Mouse (Mus musculus) midbrain, embryonic 16.5 days (tissue): Measurements from ENCODE around the gene Plet1. TPM values are rescaled to one million over a fixed set of nuclear protein-coding genes. Genes with fewer than 3 reads are reported as not detected.

Source experiments
- ATAC-seq: fragments of 200-750 bp; cut with Nextera tagmentation; 2 replicates; pipeline ENCODE4 v1.8.0; 2017; ENCODE audit warnings: moderate TSS enrichment
- H3K27ac ChIP-seq: fragments of 300-500 bp; sonication (generic); 2 replicates; pipeline ENCODE4 v1.5.1; 2014; ENCODE audit warnings: mild to moderate bottlenecking, low read length, mixed read lengths
- H3K27me3 ChIP-seq: fragments of 300-500 bp; sonication (generic); 2 replicates; pipeline ENCODE4 v1.6.1; 2014; ENCODE audit warnings: low read depth, low read length, mixed read lengths; ENCODE audit not compliant: control insufficient read depth, insufficient read depth
- H3K36me3 ChIP-seq: fragments of 300-500 bp; sonication (generic); 2 replicates; pipeline ENCODE4 v1.6.1; 2014; ENCODE audit warnings: mild to moderate bottlenecking, low read length, moderate library complexity, mixed read lengths; ENCODE audit not compliant: control insufficient read depth, insufficient read depth
- H3K4me1 ChIP-seq: fragments of 300-500 bp; sonication (generic); 2 replicates; pipeline ENCODE4 v1.6.1; 2014; ENCODE audit warnings: mild to moderate bottlenecking, low read length, mixed read lengths; ENCODE audit not compliant: control insufficient read depth, insufficient read depth
- H3K4me2 ChIP-seq: fragments of 300-500 bp; sonication (generic); 2 replicates; pipeline ENCODE4 v1.6.1; 2014; ENCODE audit warnings: mild to moderate bottlenecking, low read length, mixed read lengths
- H3K4me3 ChIP-seq: fragments of 300-500 bp; sonication (generic); 2 replicates; pipeline ENCODE4 v1.5.1; 2014; ENCODE audit warnings: low read depth, mild to moderate bottlenecking, low read length, moderate library complexity, mixed read lengths
- H3K9ac ChIP-seq: fragments of 300-500 bp; sonication (generic); 2 replicates; pipeline ENCODE4 v1.6.1; 2014; ENCODE audit warnings: low read depth, low read length, mixed read lengths
- H3K9me3 ChIP-seq: fragments of 300-500 bp; sonication (generic); replicated peaks from 2 replicates; pipeline ENCODE4 v1.6.1; 2014; ENCODE audit warnings: mild to moderate bottlenecking, low read length, mixed read lengths; ENCODE audit not compliant: control insufficient read depth, poor library complexity, severe bottlenecking
- WGBS: fragments of 180-500 bp; shearing (Covaris S2); extraction: QIAGEN DNeasy Blood & Tissue Kit; methylation state at CpG from one replicate; pipeline ENCODE4 v1.1.7; 2014; 5-methylcytosine and 5-hydroxymethylcytosine counted together
- polyA plus RNA-seq: library from polyadenylated mRNA; unstranded; fragments of >200 nt; fragmentation: Nextera tagmentation; extraction: Ambion mirVana; gene quantifications from 2 replicates; pipeline ENCODE4 v1.2.1, GENCODE M21; 2015

Plet1 gene
- polyA plus RNA-seq, 1 experiment from 2014 or later, result 0.75 TPM

DNA sequence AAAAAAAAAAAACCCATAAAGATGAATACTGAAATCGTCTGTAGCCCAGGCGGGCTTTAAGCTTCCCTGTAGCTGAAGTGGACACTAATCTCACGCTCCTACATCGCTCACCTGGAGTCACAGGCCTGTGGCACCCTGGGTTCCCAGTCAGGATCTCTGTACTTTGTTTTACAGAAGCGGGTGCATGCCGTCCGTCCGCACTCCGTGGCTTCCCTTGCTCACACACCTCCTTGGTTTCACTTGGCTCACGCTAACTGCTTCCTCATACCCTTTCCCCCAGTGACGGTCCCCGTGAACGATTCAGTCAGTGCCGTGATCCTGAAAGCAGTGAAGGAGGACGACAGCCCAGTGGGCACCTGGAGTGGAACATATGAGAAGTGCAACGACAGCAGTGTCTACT, 4.5 kb downstream of the Plet1 start:
- Histone ChIP-seq H3K27me3 (no peaks in the 10 kb centered on the region), H3K36me3 (no peaks in the 10 kb centered on the region), H3K4me2 (no peak overlapping the region), H3K9me3 (no peaks in the 10 kb centered on the region), H3K9ac (no peak overlapping the region), H3K4me1 (peaks cover 12% of the 10 kb centered on the region), H3K4me3 (no peak overlapping the region), H3K27ac (no peak overlapping the region)
- ATAC-seq, result no peak
- 85% methylated on average over 16 of the region's 16 CpGs for WGBS

- 89% methylated on average over 3 of the region's 3 CpGs for WGBS
- no peaks in the 10 kb centered on the region for H3K36me3 ChIP-seq
- no peak overlapping the region; the same call in 1 of the 2 replicates for H3K4me2 ChIP-seq
Measured at GRCm38 (mm10) chr9:50499781-50500180, 5.5 kb downstream of the Plet1 start.

DNA sequence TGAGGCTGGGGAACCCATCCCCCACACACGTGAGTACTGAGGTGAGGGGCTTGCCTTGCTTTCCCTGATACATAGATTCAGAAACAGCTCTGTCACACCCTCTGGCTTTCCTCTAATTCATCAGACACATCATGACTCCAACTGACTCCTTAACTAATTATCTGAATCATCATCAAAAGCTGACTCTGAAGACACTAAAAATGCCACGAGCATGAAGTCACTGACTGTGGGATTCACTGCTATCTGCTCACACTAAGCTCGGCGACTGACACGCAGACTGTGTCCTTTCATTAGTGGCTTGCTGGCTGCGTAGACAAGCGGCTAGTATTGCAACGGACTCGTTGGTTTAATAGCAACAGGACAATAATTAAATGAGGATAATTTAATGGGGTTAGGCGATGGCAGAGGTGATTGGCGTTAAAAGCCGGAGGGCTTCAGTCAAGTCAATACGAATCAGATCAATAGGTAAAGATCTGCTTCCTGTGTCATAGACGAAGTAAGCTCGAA, 6.2 kb downstream of the Plet1 start:
- 0 out of 2 replicates have a peak overlapping the region, but pooled peaks have one; percentile 30 for H3K9ac ChIP-seq
- H3K27me3 ChIP-seq, result no peaks in the 10 kb centered on the region
- H3K4me1 ChIP-seq, result peaks cover 12% of the 10 kb centered on the region
- no peaks in the 10 kb centered on the region for H3K36me3 ChIP-seq
- H3K4me2 ChIP-seq, result peak overlapping the region; percentile 45
- 66% methylated on average over 15 of the region's 15 CpGs for WGBS
- H3K27ac ChIP-seq, result peak overlapping the region; percentile 57
- no peaks in the 10 kb centered on the region for H3K9me3 ChIP-seq
- ATAC-seq, result 0 out of 2 replicates have a peak, but pooled peaks have one; percentile 21
- peak overlapping the region; percentile 31 for H3K4me3 ChIP-seq

More at GRCm38 (mm10) chr9:50499781-50500180, 5.5 kb downstream of the Plet1 start:
- ATAC-seq, result no peak
- no peaks in the 10 kb centered on the region for H3K27me3 ChIP-seq
- H3K9ac ChIP-seq, result no peak overlapping the region
- H3K4me3 ChIP-seq, result no peak overlapping the region
- H3K27ac ChIP-seq, result no peak overlapping the region
- H3K4me1 ChIP-seq, result peaks cover 12% of the 10 kb centered on the region
- H3K9me3 ChIP-seq, result no peaks in the 10 kb centered on the region

DNA sequence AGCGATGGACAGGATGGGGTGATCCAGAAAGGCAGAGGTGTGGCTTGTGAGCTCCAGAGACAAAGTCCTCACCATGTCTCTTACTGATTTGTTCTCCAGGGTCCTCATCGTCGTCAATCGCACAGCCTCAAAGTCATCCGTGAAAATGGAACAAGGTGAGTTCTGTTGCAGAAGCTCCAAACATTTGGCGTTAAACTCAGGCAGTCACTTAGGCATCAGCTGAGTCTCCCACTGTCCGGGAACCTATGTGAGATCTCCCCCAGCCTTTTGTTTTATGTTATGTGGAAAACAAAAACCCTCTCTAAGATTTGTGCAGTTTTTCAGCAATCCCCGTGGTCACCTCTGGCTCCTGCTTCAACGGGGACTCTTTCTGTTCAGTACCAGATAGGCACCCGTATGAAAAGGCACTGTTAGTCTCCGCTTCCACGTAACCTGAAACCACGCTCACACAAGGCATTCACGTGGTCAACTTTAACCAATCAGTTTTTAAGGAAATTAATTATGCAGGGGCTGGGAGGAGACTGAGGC, 6.7 kb downstream of the Plet1 start:
- Histone ChIP-seq H3K4me2 (peak overlapping the region; percentile 45), H3K27ac (peak overlapping the region; percentile 57), H3K9me3 (no peaks in the 10 kb centered on the region), H3K27me3 (no peaks in the 10 kb centered on the region), H3K9ac (peak overlapping the region; percentile 30; the same call in 1 of the 2 replicates), H3K4me1 (peaks cover 8% of the 10 kb centered on the region), H3K36me3 (no peaks in the 10 kb centered on the region), H3K4me3 (peak overlapping the region; percentile 31)
- 28% methylated on average over 14 of the region's 14 CpGs for WGBS
- peak; percentile 79 for ATAC-seq

GRCm38 (mm10) chr9:50502949-50503348, 8.6 kb downstream of the Plet1 start:
- no peaks in the 10 kb centered on the region for H3K36me3 ChIP-seq
- H3K9me3 ChIP-seq, result no peaks in the 10 kb centered on the region
- H3K9ac ChIP-seq, result no peak overlapping the region
- H3K27me3 ChIP-seq, result no peaks in the 10 kb centered on the region
- H3K4me1 ChIP-seq, result no peaks in the 10 kb centered on the region
- WGBS, result 69% methylated on average over 3 of the region's 3 CpGs
- no peak overlapping the region for H3K27ac ChIP-seq
- no peak overlapping the region for H3K4me2 ChIP-seq
- no peak for ATAC-seq
- H3K4me3 ChIP-seq, result no peak overlapping the region

- Histone ChIP-seq H3K4me2 (no peak overlapping the region), H3K4me3 (no peak overlapping the region), H3K27me3 (no peaks in the 10 kb centered on the region), H3K9ac (no peak overlapping the region), H3K4me1 (no peaks in the 10 kb centered on the region), H3K9me3 (no peaks in the 10 kb centered on the region), H3K36me3 (no peaks in the 10 kb centered on the region), H3K27ac (no peak overlapping the region)
- ATAC-seq, result no peak
- WGBS, result 61% methylated on average over 6 of the region's 6 CpGs
Measured at GRCm38 (mm10) chr9:50505405-50505804, 11.1 kb downstream of the Plet1 start.

DNA sequence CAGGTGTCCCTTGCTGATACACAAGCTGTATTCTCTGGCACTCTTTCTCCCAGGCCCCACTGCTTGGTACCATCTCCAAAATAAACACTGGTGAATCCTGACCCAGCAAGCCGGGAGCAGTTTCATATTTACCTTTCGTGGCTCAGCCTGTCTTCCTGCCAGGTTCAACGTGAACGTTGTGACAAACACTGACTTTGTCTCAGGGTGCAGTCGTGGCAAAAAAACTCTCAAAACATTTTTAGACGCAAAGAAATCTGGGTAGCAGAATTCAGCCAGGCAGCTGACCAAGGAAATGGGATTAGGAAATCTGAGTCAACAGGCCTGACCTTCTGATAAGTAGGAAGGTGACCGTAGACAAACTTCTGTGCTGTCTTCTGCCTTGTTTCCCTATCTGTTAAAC, 13.2 kb downstream of the Plet1 start:
- Histone ChIP-seq H3K9ac (no peak overlapping the region), H3K27ac (no peak overlapping the region), H3K4me1 (no peaks in the 10 kb centered on the region), H3K4me3 (no peak overlapping the region), H3K9me3 (no peaks in the 10 kb centered on the region), H3K27me3 (no peaks in the 10 kb centered on the region), H3K36me3 (no peaks in the 10 kb centered on the region), H3K4me2 (no peak overlapping the region)
- WGBS, result 75% methylated on average over 7 of the region's 7 CpGs
- no peak for ATAC-seq

DNA sequence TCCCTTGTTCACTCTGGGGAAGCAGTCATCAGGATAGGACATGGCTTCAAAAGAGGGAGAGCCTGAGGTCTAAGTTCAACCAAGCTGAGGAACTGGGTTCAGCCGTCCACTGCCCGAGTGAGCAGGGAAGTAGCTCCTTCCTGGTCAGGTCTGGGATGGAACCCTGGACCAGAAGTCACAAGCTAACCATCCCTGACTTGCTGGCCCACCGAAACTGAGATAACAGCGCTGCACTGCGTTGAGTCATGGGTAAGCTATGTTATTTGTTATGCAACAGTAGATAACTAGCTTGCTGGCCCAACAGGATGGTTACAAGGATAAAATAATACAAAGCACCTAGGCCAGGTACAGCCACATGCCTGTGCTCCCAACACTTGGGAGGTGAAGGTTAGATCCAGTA, 21.1 kb downstream of the Plet1 start:
- H3K4me1 ChIP-seq, result no peaks in the 10 kb centered on the region
- no peak for ATAC-seq
- no peak overlapping the region for H3K9ac ChIP-seq
- H3K36me3 ChIP-seq, result no peaks in the 10 kb centered on the region
- no peaks in the 10 kb centered on the region for H3K9me3 ChIP-seq
- H3K27me3 ChIP-seq, result no peaks in the 10 kb centered on the region
- H3K27ac ChIP-seq, result no peak overlapping the region
- H3K4me3 ChIP-seq, result no peak overlapping the region
- no peak overlapping the region for H3K4me2 ChIP-seq
- 84% methylated on average over 5 of the region's 5 CpGs for WGBS

DNA sequence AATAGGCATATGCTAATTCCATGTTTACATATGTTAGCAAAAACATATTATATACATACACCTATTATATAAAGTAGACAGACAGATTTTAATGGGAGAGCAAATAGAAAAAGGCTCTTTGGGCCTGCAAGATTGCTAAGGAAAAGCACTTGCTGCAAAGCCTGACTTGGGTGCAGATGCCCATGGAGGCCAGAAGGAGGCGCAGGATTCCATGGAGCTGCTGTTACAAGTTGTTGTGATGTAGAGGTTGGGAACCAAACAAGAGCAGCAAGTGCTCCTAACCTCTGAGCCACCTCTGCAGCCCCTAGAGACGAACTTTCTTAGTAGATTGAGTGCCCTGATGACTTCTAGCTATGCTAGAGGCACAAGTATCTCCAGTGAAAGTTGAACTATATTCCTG, 24.5 kb downstream of the Plet1 start:
- Histone ChIP-seq H3K27ac (no peak overlapping the region), H3K4me3 (no peak overlapping the region), H3K36me3 (no peaks in the 10 kb centered on the region), H3K9me3 (no peaks in the 10 kb centered on the region), H3K4me2 (no peak overlapping the region), H3K4me1 (no peaks in the 10 kb centered on the region), H3K27me3 (no peaks in the 10 kb centered on the region), H3K9ac (no peak overlapping the region)
- ATAC-seq, result no peak
- WGBS, result 10% methylated on average over 2 of the region's 2 CpGs
